Mouse (Mus musculus) CD4-positive, CD25-positive, alpha-beta regulatory T cell, adult 4 months (primary cell): Measurements from ENCODE around the gene Phf11c. TPM values are rescaled to one million over a fixed set of nuclear protein-coding genes. Genes with fewer than 3 reads are reported as not detected.

Experiments
- polyA plus RNA-seq, 2 experiments: library from polyadenylated mRNA; unstranded; fragments of 100-300 nt; shearing (Covaris generic); gene quantifications; one replicate each; pipeline ENCODE4 v1.2.1; 2017

Gene Phf11c
- polyA plus RNA-seq, 2 experiments from 2014 or later = 25.6 TPM

Other genes starting within 250 kb of the Phf11c start
- not detected for gene Gm5142, start 216.6 kb downstream of the Phf11c start, polyA plus RNA-seq
- 10 to 100 TPM; 24.7 to 29.5 TPM for gene Rcbtb1, start 194.2 kb downstream of the Phf11c start, polyA plus RNA-seq
- 10 to 100 TPM; 11.9 to 13.9 TPM for gene Gm6904, start 135.2 kb downstream of the Phf11c start, polyA plus RNA-seq
- 10 to 100 TPM; 43.4 TPM for gene Phf11a, start 97.9 kb downstream of the Phf11c start, polyA plus RNA-seq
- 100 to 1,000 TPM; 215 TPM for gene Phf11b, start 54.0 kb downstream of the Phf11c start, polyA plus RNA-seq
- 10 to 100 TPM in 1 of 2 experiments, 1 to 10 TPM in 1; 9.5 to 13.8 TPM for gene Phf11d, start 29.9 kb downstream of the Phf11c start, polyA plus RNA-seq
- 10 to 100 TPM; 16.0 to 18.5 TPM for gene Setdb2, start 45.5 kb upstream of the Phf11c start, polyA plus RNA-seq
- gene Cab39l, start 45.6 kb upstream of the Phf11c start, polyA plus RNA-seq = 10 to 100 TPM; 72.0 to 72.4 TPM
- gene Cdadc1, start 202.6 kb upstream of the Phf11c start, polyA plus RNA-seq = 10 to 100 TPM; 42.8 to 44.7 TPM
- not detected for gene Shisa2, start 229.9 kb upstream of the Phf11c start, polyA plus RNA-seq